Mouse (Mus musculus): ENCODE results near the gene Celf5.

GRCm38 (mm10) chr10:81429605-81430061, 52.9 kb downstream of the Celf5 start:
- TF ChIP-seq GATA1 (IDR thresholded peaks at IDR 0.05; ENCODE audit: low read length) = no peak
- no peak for TF ChIP-seq TAL1 (IDR thresholded peaks at IDR 0.05; ENCODE audit: low read length)

All from erythroblast, embryonic 14.5 days (primary cell).